Mouse (Mus musculus) liver, embryonic 11.5 days (tissue): ENCODE data around the gene Tbc1d16. TPM values are rescaled to one million over a fixed set of nuclear protein-coding genes. Genes with fewer than 3 reads are reported as not detected.

Experiments
- ATAC-seq: fragments of 200-750 bp; cut with Nextera tagmentation; replicated peaks from 2 replicates; pipeline ENCODE4 v1.8.0; 2017; ENCODE audit warnings: moderate number of reproducible peaks, mild to moderate bottlenecking, moderate TSS enrichment, moderate library complexity; ENCODE audit not compliant: low FRiP score
- DNase-seq: peaks from one replicate; pipeline ENCODE4 v3.0.0-alpha.2; 2017; ENCODE audit warnings: low spot score
- H3K27ac ChIP-seq: fragments of 300-500 bp; sonication (generic); 2 replicates; pipeline ENCODE4 v1.5.1; 2014; ENCODE audit warnings: mild to moderate bottlenecking, low read depth, low read length, control low read depth
- H3K27me3 ChIP-seq: fragments of 300-500 bp; sonication (generic); replicated peaks from 2 replicates; pipeline ENCODE4 v1.6.1; 2014; ENCODE audit warnings: low read length, mixed read lengths; ENCODE audit not compliant: control insufficient read depth, insufficient read depth
- H3K36me3 ChIP-seq: fragments of 300-500 bp; sonication (generic); 2 replicates; pipeline ENCODE4 v1.6.1; 2014; ENCODE audit warnings: mild to moderate bottlenecking, low read length, moderate library complexity, mixed read lengths; ENCODE audit not compliant: control insufficient read depth, insufficient read depth
- H3K4me1 ChIP-seq: fragments of 300-500 bp; sonication (generic); replicated peaks from 2 replicates; pipeline ENCODE4 v1.6.1; 2014; ENCODE audit warnings: low read length, mixed read lengths; ENCODE audit not compliant: control insufficient read depth, insufficient read depth
- H3K4me2 ChIP-seq: fragments of 300-500 bp; sonication (generic); 2 replicates; pipeline ENCODE4 v1.6.1; 2014; ENCODE audit warnings: mild to moderate bottlenecking, control low read depth, moderate library complexity
- H3K4me3 ChIP-seq: fragments of 300-500 bp; sonication (generic); 2 replicates; pipeline ENCODE4 v1.5.1; 2014; ENCODE audit warnings: low read depth, low read length, control low read depth
- H3K9ac ChIP-seq: fragments of 300-500 bp; sonication (generic); 2 replicates; pipeline ENCODE4 v1.6.1; 2014; ENCODE audit warnings: low read depth, low read length, control low read depth
- H3K9me3 ChIP-seq: fragments of 300-500 bp; sonication (generic); 2 replicates; pipeline ENCODE4 v1.6.1; 2016; ENCODE audit warnings: low read length, inconsistent platforms, mixed read lengths; ENCODE audit not compliant: control insufficient read depth
- WGBS: fragments of 180-500 bp; shearing (Covaris S2); extraction: QIAGEN DNeasy Blood & Tissue Kit; methylation state at CpG from one replicate; pipeline ENCODE4 v1.1.7; 2014; 5-methylcytosine and 5-hydroxymethylcytosine counted together
- polyA plus RNA-seq: library from polyadenylated mRNA; unstranded; fragments of >200 nt; fragmentation: Nextera tagmentation; extraction: Ambion mirVana; gene quantifications from 2 replicates; pipeline ENCODE4 v1.2.1, GENCODE M21; 2014

The Tbc1d16 gene
- polyA plus RNA-seq, 1 experiment from 2014 or later = 3.6 TPM

DNA sequence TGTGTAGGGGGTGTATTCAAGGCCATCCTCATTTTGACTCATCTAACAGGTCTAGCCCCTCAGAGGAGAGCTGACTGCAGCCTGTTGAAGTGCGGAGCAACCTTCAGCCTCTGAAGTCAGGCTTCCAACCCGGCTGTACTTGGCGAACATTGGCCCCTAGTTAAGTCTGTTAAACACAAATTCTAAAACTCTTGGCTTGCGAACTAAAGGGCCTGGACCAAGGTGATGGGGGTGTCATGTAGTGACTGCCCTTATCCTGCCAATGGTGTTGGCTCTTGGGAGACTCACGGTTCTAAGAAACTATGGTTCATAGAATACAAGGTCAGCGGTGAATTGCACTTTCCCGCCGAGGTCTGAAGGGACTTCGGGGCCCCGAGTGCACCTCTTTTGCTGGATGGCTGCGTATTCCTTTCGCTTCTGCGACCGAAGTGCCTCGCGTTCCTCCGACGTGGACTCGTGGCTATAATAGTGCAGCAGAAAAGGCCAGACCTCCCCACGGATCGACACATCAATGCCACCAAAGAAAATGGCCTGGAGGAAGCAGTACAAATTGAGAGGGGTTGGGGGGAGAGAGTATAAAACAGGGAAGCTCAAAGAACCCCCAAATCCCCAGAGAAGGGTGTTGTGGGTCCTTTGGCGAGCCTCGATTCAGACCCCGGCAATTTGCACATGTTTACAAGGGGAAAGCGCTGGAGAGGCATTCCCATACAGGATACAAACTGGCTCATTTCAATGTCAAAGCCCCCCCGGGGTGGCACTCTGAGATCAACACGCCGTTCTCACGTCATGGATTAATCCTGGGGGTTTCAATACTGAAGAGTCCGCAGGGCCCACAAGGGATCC is 72.4 kb downstream of the Tbc1d16 start:
- no peak overlapping the region for H3K4me2 ChIP-seq
- no peaks in the 10 kb centered on the region for H3K9me3 ChIP-seq
- H3K27ac ChIP-seq = no peak overlapping the region
- DNase-seq (no peak), ATAC-seq (no peak)
- peaks cover 25% of the 10 kb centered on the region for H3K27me3 ChIP-seq
- H3K4me1 ChIP-seq = 0 out of 2 replicates have a peak, but pooled peaks cover 4% of the 10 kb centered on the region
- WGBS = 63% methylated on average over 30 of the region's 30 CpGs
- no peak overlapping the region for H3K9ac ChIP-seq
- no peak overlapping the region for H3K4me3 ChIP-seq
- 0 out of 2 replicates have a peak, but pooled peaks cover 2% of the 10 kb centered on the region for H3K36me3 ChIP-seq

DNA sequence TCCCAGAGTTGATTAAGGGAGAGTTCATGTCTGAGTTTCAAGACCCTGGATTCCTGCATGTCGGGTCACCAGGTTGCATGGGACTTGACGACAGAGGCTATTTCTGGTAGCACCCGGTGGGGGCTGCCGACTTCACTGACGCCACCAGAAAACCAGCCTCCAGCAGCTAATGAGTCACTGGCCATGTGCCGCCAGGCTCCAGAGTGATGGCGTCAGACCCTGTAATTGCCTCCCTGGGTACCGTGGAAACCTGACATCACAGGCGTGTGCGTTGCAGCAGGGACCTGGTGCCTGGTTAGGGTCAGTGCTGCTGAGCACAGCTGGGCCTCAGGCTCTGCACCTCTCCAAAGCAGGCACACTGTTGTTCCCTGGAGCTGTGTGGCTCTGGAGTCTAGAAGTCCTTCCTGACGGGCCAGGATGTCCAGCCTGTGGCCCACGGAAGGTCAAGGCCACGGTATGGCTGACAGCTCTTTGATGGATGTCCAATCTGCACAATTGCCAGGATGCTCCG is 75.9 kb downstream of the Tbc1d16 start:
- 0 out of 2 replicates have a peak, but pooled peaks cover 6% of the 10 kb centered on the region for H3K36me3 ChIP-seq
- 59% methylated on average over 14 of the region's 14 CpGs for WGBS
- H3K4me3 ChIP-seq = no peak overlapping the region
- no peak overlapping the region for H3K4me2 ChIP-seq
- H3K27ac ChIP-seq = no peak overlapping the region
- DNase-seq = no peak
- ATAC-seq = no peak
- H3K4me1 ChIP-seq = no peaks in the 10 kb centered on the region
- H3K9ac ChIP-seq = no peak overlapping the region
- peaks cover 11% of the 10 kb centered on the region for H3K27me3 ChIP-seq
- H3K9me3 ChIP-seq = no peaks in the 10 kb centered on the region

DNA sequence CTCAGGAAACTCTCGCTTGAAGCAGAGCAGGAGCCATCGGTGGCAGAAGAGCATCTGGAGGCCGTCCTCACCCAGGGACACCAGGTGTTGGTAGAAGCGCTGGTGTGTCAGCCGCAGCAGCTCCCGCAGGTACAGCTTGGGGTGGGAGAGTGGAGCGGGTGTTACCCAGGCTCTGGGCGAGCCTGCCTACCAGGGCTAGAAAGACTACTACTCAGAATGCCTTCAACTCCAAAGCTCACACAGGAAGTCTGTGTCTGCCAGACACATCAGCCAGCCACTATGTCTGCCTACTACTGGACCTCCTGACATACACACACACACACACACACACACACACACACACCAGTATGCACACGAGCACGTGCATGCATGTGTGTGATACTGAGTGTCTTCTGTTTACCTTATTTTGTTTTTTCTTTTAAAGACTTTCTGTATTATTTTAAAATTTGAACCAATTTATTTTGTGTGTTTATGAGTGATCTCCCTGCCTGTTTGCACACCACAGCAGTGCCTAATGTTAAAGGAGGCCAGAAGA is 77.2 kb downstream of the Tbc1d16 start:
- Histone ChIP-seq H3K4me3 (no peak overlapping the region), H3K9me3 (no peaks in the 10 kb centered on the region), H3K9ac (no peak overlapping the region), H3K4me1 (no peaks in the 10 kb centered on the region), H3K27me3 (peaks cover under 1% of the 10 kb centered on the region), H3K27ac (no peak overlapping the region), H3K4me2 (no peak overlapping the region), H3K36me3 (0 out of 2 replicates have a peak, but pooled peaks cover 6% of the 10 kb centered on the region)
- 83% methylated on average over 10 of the region's 10 CpGs for WGBS
- ATAC-seq (no peak), DNase-seq (no peak)

DNA sequence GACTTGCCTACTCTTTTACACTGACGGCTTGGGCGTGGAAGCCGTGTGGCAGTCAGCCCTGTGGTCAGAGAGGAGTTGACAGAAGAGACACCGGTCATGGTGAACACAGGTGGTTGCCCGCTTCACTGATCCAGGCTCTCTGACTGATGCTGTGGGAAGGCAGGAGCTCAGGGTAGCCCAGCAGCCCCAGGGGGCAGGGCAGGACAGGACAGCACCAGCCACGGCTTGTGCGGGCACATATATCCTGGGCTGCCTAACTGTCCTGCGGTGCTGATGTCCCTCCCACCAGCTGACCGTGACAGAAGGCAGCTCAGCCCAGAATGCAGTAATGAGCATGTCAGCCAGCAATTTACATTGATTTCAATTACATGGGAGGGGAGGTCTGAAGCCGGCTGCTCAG is 77.9 kb downstream of the Tbc1d16 start:
- H3K9me3 ChIP-seq = no peaks in the 10 kb centered on the region
- H3K4me2 ChIP-seq = no peak overlapping the region
- H3K27me3 ChIP-seq = no peaks in the 10 kb centered on the region; the same call in 1 of the 2 replicates
- ATAC-seq (no peak), DNase-seq (no peak)
- 0 out of 2 replicates have a peak, but pooled peaks cover 5% of the 10 kb centered on the region for H3K36me3 ChIP-seq
- WGBS = 83% methylated on average over 10 of the region's 10 CpGs
- H3K4me3 ChIP-seq = no peak overlapping the region
- no peak overlapping the region for H3K9ac ChIP-seq
- H3K27ac ChIP-seq = no peak overlapping the region
- H3K4me1 ChIP-seq = no peaks in the 10 kb centered on the region

DNA sequence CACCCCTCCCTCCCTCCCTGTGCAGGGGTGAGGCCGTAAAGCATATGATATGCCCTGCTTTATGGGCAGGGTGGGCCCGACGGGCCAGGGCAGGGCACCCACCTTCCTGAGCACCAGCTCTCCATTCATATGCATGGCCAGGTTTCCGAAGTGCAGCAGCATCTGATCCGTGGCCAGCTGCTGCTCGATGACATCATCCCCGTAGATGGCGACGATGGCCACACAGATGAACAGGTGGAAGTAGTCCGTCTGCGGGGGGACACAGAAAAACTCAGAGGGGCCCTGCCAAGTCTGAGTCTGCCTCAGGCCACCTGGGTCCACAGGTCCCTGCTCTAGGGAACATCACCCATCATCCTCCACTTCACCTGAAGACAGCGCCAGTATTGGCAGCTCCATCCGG is 79.5 kb downstream of the Tbc1d16 start:
- DNase-seq (no peak), ATAC-seq (no peak)
- 87% methylated on average over 13 of the region's 13 CpGs for WGBS
- Histone ChIP-seq H3K4me3 (no peak overlapping the region), H3K9ac (no peak overlapping the region), H3K4me2 (no peak overlapping the region), H3K4me1 (0 out of 2 replicates have a peak, but pooled peaks cover 4% of the 10 kb centered on the region), H3K27me3 (no peaks in the 10 kb centered on the region), H3K9me3 (no peaks in the 10 kb centered on the region), H3K36me3 (0 out of 2 replicates have a peak, but pooled peaks cover 4% of the 10 kb centered on the region), H3K27ac (no peak overlapping the region)

DNA sequence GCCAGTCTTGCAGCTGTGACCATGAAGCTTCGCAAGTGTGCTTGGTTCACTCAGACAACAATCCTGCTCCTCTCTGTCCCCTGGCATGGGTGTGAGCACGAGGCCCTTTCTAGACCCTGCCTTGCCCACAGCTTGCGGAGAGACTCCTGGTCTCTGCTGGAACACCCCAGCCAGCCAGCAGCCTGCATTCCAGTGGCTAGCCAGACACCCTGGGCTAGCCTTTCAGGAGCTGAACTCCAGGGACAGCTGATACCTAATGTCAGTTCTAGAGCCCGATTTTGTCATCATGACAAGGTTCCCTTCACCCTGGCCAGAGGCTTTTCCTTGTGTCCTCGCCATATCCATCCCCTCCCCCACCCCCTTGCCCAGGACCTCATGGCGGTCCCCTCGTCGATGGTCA is 81.1 kb downstream of the Tbc1d16 start:
- no peaks in the 10 kb centered on the region for H3K27me3 ChIP-seq
- H3K4me2 ChIP-seq = no peak overlapping the region
- H3K4me3 ChIP-seq = no peak overlapping the region
- H3K36me3 ChIP-seq = 0 out of 2 replicates have a peak, but pooled peaks cover 4% of the 10 kb centered on the region
- no peak overlapping the region for H3K9ac ChIP-seq
- 0 out of 2 replicates have a peak, but pooled peaks cover 4% of the 10 kb centered on the region for H3K4me1 ChIP-seq
- DNase-seq (no peak), ATAC-seq (no peak)
- no peaks in the 10 kb centered on the region for H3K9me3 ChIP-seq
- 81% methylated on average over 8 of the region's 8 CpGs for WGBS
- H3K27ac ChIP-seq = no peak overlapping the region

DNA sequence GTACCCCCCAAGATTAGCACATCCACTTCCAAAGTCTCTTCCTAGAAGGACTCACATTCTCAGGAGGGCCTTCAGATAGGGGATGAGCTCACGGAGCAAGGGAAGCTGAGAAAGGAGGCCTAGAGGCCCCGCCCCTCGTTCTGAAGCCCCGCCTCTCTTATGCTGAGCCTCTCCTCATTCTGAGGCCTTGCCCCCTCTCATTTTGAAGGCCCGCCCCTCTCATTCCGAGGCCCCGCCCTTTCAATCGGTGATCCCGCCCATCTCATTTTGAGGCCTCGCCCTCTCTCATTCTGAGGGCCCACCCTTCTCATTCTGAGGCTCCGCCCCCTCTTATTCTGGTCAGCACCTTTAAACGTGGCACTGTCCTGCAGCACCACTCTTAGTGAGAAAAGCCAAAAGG is 82.2 kb downstream of the Tbc1d16 start:
- Histone ChIP-seq H3K9ac (no peak overlapping the region), H3K9me3 (no peaks in the 10 kb centered on the region), H3K4me1 (0 out of 2 replicates have a peak, but pooled peaks cover 4% of the 10 kb centered on the region), H3K4me3 (no peak overlapping the region), H3K36me3 (0 out of 2 replicates have a peak, but pooled peaks cover 4% of the 10 kb centered on the region), H3K27ac (no peak overlapping the region), H3K27me3 (no peaks in the 10 kb centered on the region), H3K4me2 (no peak overlapping the region)
- DNase-seq (no peak), ATAC-seq (no peak; the same call in 1 of the 2 replicates)
- WGBS = 34% methylated on average over 12 of the region's 12 CpGs

DNA sequence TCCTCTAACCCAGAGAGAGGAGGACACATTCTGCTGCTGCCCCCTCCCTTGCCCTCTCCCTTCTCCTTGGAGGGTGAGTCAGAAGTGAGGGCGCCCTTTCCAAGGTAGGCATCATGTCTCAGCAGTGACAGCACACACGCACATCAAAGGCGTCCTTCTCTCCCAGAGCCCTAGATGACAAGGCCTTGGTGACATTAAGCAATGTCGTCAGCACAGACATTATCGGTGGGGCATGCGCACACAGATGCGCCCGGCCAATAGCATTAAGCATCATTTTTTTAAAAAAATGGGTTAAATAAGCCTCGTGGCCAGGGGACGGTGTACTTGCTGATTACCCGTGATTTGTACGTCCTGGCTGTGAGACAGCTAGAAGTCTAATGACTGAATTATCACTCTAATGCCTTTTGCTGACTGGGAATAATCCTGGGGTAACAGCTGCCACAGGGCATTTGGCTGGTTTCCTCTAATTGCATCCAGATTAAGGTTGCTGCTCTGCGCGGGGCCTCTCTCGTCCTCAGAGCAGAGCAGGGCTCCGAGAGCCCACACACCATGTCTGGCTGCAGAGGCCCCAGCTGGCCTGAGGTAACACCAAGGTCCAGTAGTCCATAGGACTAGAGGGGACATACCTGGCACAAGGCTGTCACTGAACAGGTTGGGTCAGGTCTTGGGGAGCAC is 83.4 kb downstream of the Tbc1d16 start:
- Histone ChIP-seq H3K4me3 (no peak overlapping the region), H3K4me1 (0 out of 2 replicates have a peak, but pooled peaks cover 4% of the 10 kb centered on the region), H3K4me2 (no peak overlapping the region), H3K27ac (no peak overlapping the region), H3K9me3 (no peaks in the 10 kb centered on the region), H3K36me3 (no peaks in the 10 kb centered on the region), H3K9ac (no peak overlapping the region), H3K27me3 (no peaks in the 10 kb centered on the region)
- ATAC-seq = no peak
- no peak for DNase-seq
- 77% methylated on average over 16 of the region's 16 CpGs for WGBS
